Mouse (Mus musculus): ENCODE data around the gene Thumpd2. TPM values are rescaled to one million over a fixed set of nuclear protein-coding genes. Genes with fewer than 3 reads are reported as not detected.

Gene Thumpd2
- polyA plus RNA-seq, 1 experiment, result 3.5 TPM

DNA sequence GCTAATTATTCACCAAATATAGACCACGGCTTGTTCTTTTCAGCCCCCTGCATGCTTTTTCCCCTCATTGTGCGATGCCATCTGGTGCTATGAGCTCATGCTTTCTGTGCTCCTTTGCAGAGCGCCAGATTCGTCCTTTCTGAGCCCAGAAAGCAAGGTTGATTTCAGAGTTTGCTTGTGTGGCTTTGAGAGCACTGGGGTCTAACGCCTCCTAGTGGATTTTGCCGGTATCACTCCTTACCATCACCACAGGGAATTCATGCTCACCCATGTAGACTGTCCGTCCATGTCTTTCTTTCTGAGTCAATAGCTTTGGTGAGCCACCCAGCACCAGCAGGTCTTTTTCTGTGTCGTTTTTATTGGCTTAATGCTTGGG, 82.5 kb downstream of the Thumpd2 start:
- Histone ChIP-seq H3K27ac (ENCODE audit: insufficient read depth, low read length) (peak overlapping the region; percentile 20; the same call in 1 of the 2 replicates), H3K4me3 (ENCODE audit: insufficient read depth, low read length) (no peak overlapping the region), H3K4me1 (ENCODE audit: control insufficient read depth, insufficient read depth, low read length) (peaks cover 2% of the 10 kb centered on the region)
- TF ChIP-seq POLR2A (IDR thresholded peaks at IDR 0.05; ENCODE audit: extremely low read depth, insufficient read depth, low read length) (no peak), CTCF (IDR thresholded peaks at IDR 0.05; ENCODE audit: extremely low read depth, insufficient read depth, low read length) (peak; percentile 97)

DNA sequence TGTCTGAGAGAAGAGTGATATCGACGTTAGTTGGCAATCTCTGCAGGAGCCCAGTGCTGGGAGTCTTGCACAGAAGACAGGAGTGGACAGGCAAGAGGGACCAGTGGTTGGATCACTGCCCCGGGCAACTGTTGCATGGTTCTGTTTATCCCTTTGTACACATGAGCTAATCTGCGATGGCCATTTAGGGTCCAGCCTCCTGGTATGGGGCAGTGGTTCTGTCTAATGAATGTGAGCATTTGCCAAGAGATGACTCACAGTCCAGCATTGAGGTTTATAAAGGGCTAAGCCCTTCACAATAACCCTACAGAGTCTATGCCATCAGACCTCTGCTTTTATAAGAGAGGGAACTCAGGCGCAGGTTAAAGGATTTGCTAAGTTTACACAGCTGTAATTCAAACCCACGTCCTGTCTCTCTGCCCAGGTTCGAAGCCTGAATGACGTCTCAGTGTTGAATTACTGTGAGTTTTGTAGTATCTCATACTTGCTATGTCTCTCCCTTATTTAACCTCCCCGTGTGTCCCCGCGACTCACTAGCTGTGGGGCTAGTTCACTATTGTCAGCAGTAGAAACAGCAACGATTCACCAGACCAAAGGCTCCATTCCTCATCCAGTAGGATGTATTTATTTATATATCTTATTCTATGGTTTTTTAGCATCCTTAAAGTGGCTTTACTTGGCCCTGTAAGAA, 83.0 kb downstream of the Thumpd2 start:
- H3K27ac ChIP-seq (ENCODE audit: insufficient read depth, low read length), result peak overlapping the region; percentile 32
- TF ChIP-seq POLR2A (IDR thresholded peaks at IDR 0.05; ENCODE audit: extremely low read depth, insufficient read depth, low read length) (no peak), CTCF (IDR thresholded peaks at IDR 0.05; ENCODE audit: extremely low read depth, insufficient read depth, low read length) (no peak)
- peaks cover 2% of the 10 kb centered on the region for H3K4me1 ChIP-seq (ENCODE audit: control insufficient read depth, insufficient read depth, low read length)
- no peak overlapping the region for H3K4me3 ChIP-seq (ENCODE audit: insufficient read depth, low read length)

DNA sequence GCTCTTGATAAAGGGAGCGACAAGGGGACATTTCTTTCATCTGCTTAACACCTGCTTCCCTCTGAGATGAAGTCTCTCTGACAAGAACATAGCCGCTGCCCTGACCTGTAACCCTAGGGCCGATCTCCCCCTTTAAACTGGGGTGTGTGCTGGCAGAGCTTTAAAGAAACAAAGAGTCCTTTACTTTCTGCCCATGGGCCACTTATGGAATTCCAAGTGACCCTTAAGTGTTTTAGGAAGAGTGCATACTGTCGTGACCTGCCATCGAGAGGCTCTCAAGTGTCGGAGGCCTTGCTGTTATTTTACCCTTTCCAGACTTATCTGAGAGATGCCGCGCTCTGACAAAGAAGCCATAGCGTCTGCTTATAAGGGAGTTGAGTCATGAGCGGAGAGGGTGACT, 84.8 kb downstream of the Thumpd2 start:
- peaks cover 2% of the 10 kb centered on the region for H3K4me1 ChIP-seq (ENCODE audit: control insufficient read depth, insufficient read depth, low read length)
- no peak for TF ChIP-seq POLR2A (IDR thresholded peaks at IDR 0.05; ENCODE audit: extremely low read depth, insufficient read depth, low read length)
- TF ChIP-seq CTCF (IDR thresholded peaks at IDR 0.05; ENCODE audit: extremely low read depth, insufficient read depth, low read length), result no peak
- no peak overlapping the region for H3K27ac ChIP-seq (ENCODE audit: insufficient read depth, low read length)
- H3K4me3 ChIP-seq (ENCODE audit: insufficient read depth, low read length), result no peak overlapping the region

DNA sequence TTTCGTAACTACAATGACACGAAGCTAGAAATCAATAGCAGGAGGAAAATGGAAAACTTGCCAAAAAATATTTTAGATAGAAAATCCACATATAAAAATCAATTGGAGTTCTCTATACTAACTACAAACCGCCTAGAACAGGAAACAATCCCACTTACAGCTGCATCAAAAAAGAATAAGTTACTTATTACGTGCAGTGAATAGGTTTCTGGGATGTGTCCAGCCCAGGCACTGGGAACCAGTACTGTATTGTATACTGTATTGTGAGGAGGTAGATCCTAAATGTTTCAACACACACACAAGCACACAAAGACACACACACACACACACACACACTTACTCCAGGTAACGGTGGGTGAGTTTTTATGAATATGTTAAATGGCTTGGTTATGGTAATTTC, 87.6 kb downstream of the Thumpd2 start:
- Histone ChIP-seq H3K4me3 (ENCODE audit: insufficient read depth, low read length) (no peak overlapping the region), H3K27ac (ENCODE audit: insufficient read depth, low read length) (no peak overlapping the region), H3K4me1 (ENCODE audit: control insufficient read depth, insufficient read depth, low read length) (no peaks in the 10 kb centered on the region)
- TF ChIP-seq POLR2A (IDR thresholded peaks at IDR 0.05; ENCODE audit: extremely low read depth, insufficient read depth, low read length) (no peak), CTCF (IDR thresholded peaks at IDR 0.05; ENCODE audit: extremely low read depth, insufficient read depth, low read length) (no peak)

Other genes starting within 250 kb of the Thumpd2 start
- gene Tmem178, start 120.5 kb downstream of the Thumpd2 start, polyA plus RNA-seq (2012; rRNA removed), result 100 and 104 TPM in 2 replicates

All from cortical plate, adult 2 months (tissue).